Mouse (Mus musculus): ENCODE results near the gene Ccl11. TPM values are rescaled to one million over a fixed set of nuclear protein-coding genes. Genes with fewer than 3 reads are reported as not detected.

Ccl11 gene
- total RNA-seq, 2 experiments from 2014 or later, result not detected

Other genes starting within 250 kb of the Ccl11 start
- gene 5530401A14Rik, start 197.2 kb upstream of the Ccl11 start, total RNA-seq (2014; fragmentation: Nextera tagmentation), result not detected in 2 replicates
- not detected in 2 replicates for gene 5530401A14Rik, start 197.2 kb upstream of the Ccl11 start, total RNA-seq (2017)
- gene Asic2, start 89.4 kb upstream of the Ccl11 start, total RNA-seq (2014; fragmentation: Nextera tagmentation), result not detected in 2 replicates
- gene Asic2, start 89.4 kb upstream of the Ccl11 start, total RNA-seq (2017), result not detected in 2 replicates
- not detected in 2 replicates for gene Ccl2, start 22.3 kb upstream of the Ccl11 start, total RNA-seq (2014; fragmentation: Nextera tagmentation)
- 0.99 TPM in 1 of 2 replicates, not detected in the other for gene Ccl2, start 22.3 kb upstream of the Ccl11 start, total RNA-seq (2017)
- gene Gm17268, start 19.3 kb upstream of the Ccl11 start, total RNA-seq (2014; fragmentation: Nextera tagmentation), result not detected in 2 replicates
- gene Gm17268, start 19.3 kb upstream of the Ccl11 start, total RNA-seq (2017), result not detected in 2 replicates
- gene Ccl7, start 12.1 kb upstream of the Ccl11 start, total RNA-seq (2014; fragmentation: Nextera tagmentation), result not detected in 2 replicates
- gene Ccl7, start 12.1 kb upstream of the Ccl11 start, total RNA-seq (2017), result not detected in 2 replicates
- not detected in 2 replicates for gene Ccl12, start 44.0 kb downstream of the Ccl11 start, total RNA-seq (2014; fragmentation: Nextera tagmentation)
- gene Ccl12, start 44.0 kb downstream of the Ccl11 start, total RNA-seq (2017), result not detected in 2 replicates
- not detected in 2 replicates for gene Ccl8, start 57.4 kb downstream of the Ccl11 start, total RNA-seq (2014; fragmentation: Nextera tagmentation)
- gene Ccl8, start 57.4 kb downstream of the Ccl11 start, total RNA-seq (2017), result not detected in 2 replicates
- gene Ccl1, start 247.9 kb downstream of the Ccl11 start, total RNA-seq (2014; fragmentation: Nextera tagmentation), result not detected in 2 replicates
- not detected in 2 replicates for gene Ccl1, start 247.9 kb downstream of the Ccl11 start, total RNA-seq (2017)